Mouse (Mus musculus): Measurements from ENCODE around the gene Clip1. TPM values are rescaled to one million over a fixed set of nuclear protein-coding genes. Genes with fewer than 3 reads are reported as not detected.

The Clip1 gene
- polyA plus RNA-seq, 1 experiment from 2014 or later = 84.5 TPM

GRCm38 (mm10) chr5:123694468-123694867 lies 10.1 kb upstream of the Clip1 start:
- Histone ChIP-seq H3K36me3 (peaks cover 14% of the 10 kb centered on the region), H3K4me3 (no peak overlapping the region), H3K4me1 (no peaks in the 10 kb centered on the region), H3K9ac (replicated peaks) (no peak overlapping the region), H3K27me3 (no peaks in the 10 kb centered on the region), H3K9me3 (no peaks in the 10 kb centered on the region), H3K27ac (replicated peaks) (no peak overlapping the region), H3K4me2 (replicated peaks) (no peak overlapping the region)
- ATAC-seq (replicated peaks) = no peak
- 66% methylated on average over 6 of the region's 6 CpGs for WGBS

DNA sequence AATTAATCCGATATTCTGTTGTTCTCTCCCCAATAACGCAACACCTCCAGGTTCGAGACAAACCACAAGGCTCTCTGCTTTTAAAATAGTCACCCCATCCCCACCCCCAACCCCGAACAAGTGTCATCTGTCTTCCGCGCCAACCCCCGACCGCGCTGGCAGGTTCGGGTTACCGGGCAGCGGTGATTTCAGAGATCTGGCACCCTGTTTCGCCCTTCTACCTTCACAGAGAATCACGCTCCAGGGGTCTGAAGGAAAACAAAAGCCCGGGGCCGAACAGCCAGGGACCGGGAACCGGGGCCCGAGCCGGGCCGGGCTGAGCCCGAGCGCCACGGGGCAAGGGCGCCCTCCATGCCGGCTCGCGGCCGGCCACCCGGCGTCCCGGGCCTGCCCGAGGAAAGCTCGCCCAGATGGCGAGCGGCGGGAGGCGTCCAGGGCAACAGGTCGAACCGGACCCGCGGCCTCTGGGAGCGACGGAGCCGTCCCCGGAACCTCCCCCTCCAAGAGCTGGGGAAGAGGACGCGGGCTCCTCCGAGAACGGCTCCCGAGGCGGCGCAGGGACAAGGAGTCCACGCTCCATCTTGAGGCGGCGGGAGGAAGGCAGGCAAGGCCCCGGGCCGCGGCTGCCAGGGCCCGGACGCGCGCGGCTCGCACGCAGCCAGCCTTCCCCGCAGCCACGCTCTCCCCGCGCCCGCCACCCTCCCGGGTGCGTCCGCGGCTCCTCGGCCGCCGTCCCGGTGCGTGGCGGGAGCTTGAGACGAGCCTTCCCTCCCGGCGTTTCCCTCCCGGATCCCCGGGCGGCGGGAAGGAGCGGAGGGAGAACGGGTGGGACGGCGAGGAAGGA lies 819 bp downstream of the Clip1 start:
- WGBS = under 1% methylated on average over 83 of the region's 92 CpGs

DNA sequence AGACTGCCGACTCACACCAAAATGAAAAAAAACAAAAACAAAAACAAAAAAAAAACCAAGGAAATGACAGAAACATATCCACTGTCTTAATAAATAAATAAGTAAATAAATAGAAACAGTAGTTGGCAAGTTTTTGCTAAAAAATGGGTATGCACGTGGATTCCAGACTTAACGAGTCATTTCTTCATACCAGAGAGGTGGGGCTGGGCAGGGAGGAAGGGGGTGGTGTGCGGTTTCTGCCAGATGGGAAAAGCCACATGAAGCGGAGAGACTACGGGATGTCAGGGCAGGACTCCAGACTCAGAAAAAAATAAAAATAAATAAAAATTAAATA lies 1.4 kb downstream of the Clip1 start:
- Histone ChIP-seq H3K4me1 (peaks cover 39% of the 10 kb centered on the region), H3K4me2 (replicated peaks) (peak overlapping the region; percentile 74), H3K9me3 (no peaks in the 10 kb centered on the region), H3K4me3 (peak overlapping the region; percentile 96), H3K9ac (replicated peaks) (peak overlapping the region; percentile 98), H3K27me3 (no peaks in the 10 kb centered on the region), H3K27ac (replicated peaks) (peak overlapping the region; percentile 99), H3K36me3 (no peaks in the 10 kb centered on the region)
- ATAC-seq (replicated peaks) = peak; percentile 42; the same call in 1 of the 2 replicates
- 1% methylated on average over 6 of the region's 6 CpGs for WGBS

More for the DNA sequence above, 819 bp downstream of the Clip1 start:
- Histone ChIP-seq H3K27ac (replicated peaks) (peak overlapping the region; percentile 99), H3K27me3 (no peaks in the 10 kb centered on the region), H3K36me3 (no peaks in the 10 kb centered on the region), H3K4me2 (replicated peaks) (peak overlapping the region; percentile 74), H3K4me1 (peaks cover 39% of the 10 kb centered on the region), H3K9ac (replicated peaks) (peak overlapping the region; percentile 98), H3K4me3 (peak overlapping the region; percentile 96), H3K9me3 (no peaks in the 10 kb centered on the region)
- peak; percentile 75 for ATAC-seq (replicated peaks)

DNA sequence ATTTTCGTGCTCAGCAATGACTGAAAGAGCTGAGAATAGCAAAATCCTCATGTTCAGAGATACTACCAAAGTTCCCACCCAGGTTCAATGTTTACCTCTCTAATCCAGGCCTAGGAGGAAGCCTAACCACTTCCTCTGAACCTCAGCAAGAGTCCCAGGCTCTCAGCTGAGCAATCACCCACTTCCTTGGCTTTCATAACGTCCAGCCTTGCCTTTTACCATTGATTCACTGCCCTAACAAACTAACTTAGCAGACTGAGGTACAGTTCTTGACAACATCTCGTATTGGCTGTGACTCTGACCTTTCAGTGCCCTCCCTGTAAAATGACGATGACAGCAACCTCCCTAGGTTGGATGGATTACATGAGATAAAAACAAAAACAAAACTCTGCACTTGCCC lies 2.0 kb downstream of the Clip1 start:
- WGBS = 47% methylated on average over 4 of the region's 4 CpGs

GRCm38 (mm10) chr5:123679546-123680263 lies 4.7 kb downstream of the Clip1 start:
- H3K36me3 ChIP-seq = no peaks in the 10 kb centered on the region
- no peak overlapping the region for H3K4me2 ChIP-seq (replicated peaks)
- no peaks in the 10 kb centered on the region for H3K27me3 ChIP-seq
- no peak overlapping the region for H3K9ac ChIP-seq (replicated peaks)
- no peak overlapping the region for H3K4me3 ChIP-seq
- 23% methylated on average over 5 of the region's 5 CpGs for WGBS
- no peak for ATAC-seq (replicated peaks)
- no peaks in the 10 kb centered on the region for H3K9me3 ChIP-seq
- H3K4me1 ChIP-seq = peaks cover 44% of the 10 kb centered on the region
- H3K27ac ChIP-seq (replicated peaks) = peak overlapping the region; percentile 22; the same call in 1 of the 2 replicates

More for the DNA sequence above, 2.0 kb downstream of the Clip1 start:
- H3K4me3 ChIP-seq = peak overlapping the region; percentile 96
- ATAC-seq (replicated peaks) = no peak
- H3K9me3 ChIP-seq = no peaks in the 10 kb centered on the region
- H3K27ac ChIP-seq (replicated peaks) = peak overlapping the region; percentile 25; the same call in 1 of the 2 replicates
- peak overlapping the region; percentile 74 for H3K4me2 ChIP-seq (replicated peaks)
- peak overlapping the region; percentile 98 for H3K9ac ChIP-seq (replicated peaks)
- H3K36me3 ChIP-seq = no peaks in the 10 kb centered on the region
- no peaks in the 10 kb centered on the region for H3K27me3 ChIP-seq
- peaks cover 39% of the 10 kb centered on the region for H3K4me1 ChIP-seq

GRCm38 (mm10) chr5:123679106-123679505 lies 5.3 kb downstream of the Clip1 start:
- Histone ChIP-seq H3K9me3 (no peaks in the 10 kb centered on the region), H3K4me2 (replicated peaks) (no peak overlapping the region), H3K4me3 (no peak overlapping the region), H3K4me1 (peaks cover 49% of the 10 kb centered on the region), H3K36me3 (no peaks in the 10 kb centered on the region), H3K27ac (replicated peaks) (no peak overlapping the region), H3K9ac (replicated peaks) (no peak overlapping the region), H3K27me3 (no peaks in the 10 kb centered on the region)
- ATAC-seq (replicated peaks) = no peak
- 71% methylated on average over 3 of the region's 3 CpGs for WGBS

- Histone ChIP-seq H3K9me3 (no peaks in the 10 kb centered on the region), H3K4me2 (replicated peaks) (no peak overlapping the region), H3K27me3 (no peaks in the 10 kb centered on the region), H3K9ac (replicated peaks) (no peak overlapping the region), H3K27ac (replicated peaks) (no peak overlapping the region), H3K4me3 (no peak overlapping the region), H3K4me1 (peaks cover 30% of the 10 kb centered on the region), H3K36me3 (no peaks in the 10 kb centered on the region)
- WGBS = 88% methylated on average over 9 of the region's 9 CpGs
- no peak for ATAC-seq (replicated peaks)
These were observed 8.7 kb downstream of the Clip1 start for GRCm38 (mm10) chr5:123675717-123676116.

- ATAC-seq (replicated peaks) = no peak
- no peaks in the 10 kb centered on the region for H3K27me3 ChIP-seq
These were observed 9.2 kb downstream of the Clip1 start for GRCm38 (mm10) chr5:123675221-123675620.

GRCm38 (mm10) chr5:123671473-123671820 lies 13.0 kb downstream of the Clip1 start:
- WGBS = 63% methylated on average over 3 of the region's 3 CpGs
- no peaks in the 10 kb centered on the region for H3K27me3 ChIP-seq

More at GRCm38 (mm10) chr5:123675221-123675620, 9.2 kb downstream of the Clip1 start:
- Histone ChIP-seq H3K36me3 (no peaks in the 10 kb centered on the region), H3K4me3 (no peak overlapping the region), H3K4me1 (peaks cover 25% of the 10 kb centered on the region), H3K9ac (replicated peaks) (no peak overlapping the region), H3K9me3 (no peaks in the 10 kb centered on the region), H3K4me2 (replicated peaks) (no peak overlapping the region), H3K27ac (replicated peaks) (no peak overlapping the region)
- 25% methylated on average over 3 of the region's 3 CpGs for WGBS

DNA sequence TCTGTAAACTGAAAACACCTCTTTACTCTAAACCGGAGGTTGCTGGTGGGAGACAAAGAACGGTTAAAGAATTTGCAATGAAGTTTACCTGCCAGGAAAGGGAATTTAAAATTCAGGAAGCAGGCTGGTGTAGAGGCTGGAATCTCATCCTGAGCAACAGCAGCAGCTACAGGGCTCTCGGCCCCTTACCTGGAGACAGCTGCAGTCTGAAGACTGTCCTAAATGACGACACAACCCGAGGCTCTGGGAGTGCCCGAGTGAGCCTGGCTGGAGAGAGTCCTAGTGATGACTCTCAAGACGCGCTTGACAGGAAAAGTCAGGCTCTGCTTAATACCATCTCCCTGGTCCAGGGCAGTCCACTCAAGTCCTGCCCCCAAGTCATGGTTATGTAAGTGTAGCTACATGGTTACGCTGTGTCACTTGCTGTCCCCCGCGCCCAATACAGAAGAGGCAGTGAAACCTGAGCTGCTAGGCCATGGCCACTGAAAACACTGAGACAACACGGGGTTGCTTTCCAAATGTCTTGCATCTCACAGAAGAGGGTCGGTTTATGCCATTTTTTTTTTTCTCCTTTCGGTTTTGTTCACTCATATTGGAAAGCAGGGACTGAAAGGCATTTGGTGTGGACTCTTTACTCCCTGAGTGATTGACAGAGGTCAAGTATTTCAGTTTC lies 13.5 kb downstream of the Clip1 start:
- no peak overlapping the region for H3K9ac ChIP-seq (replicated peaks)
- H3K9me3 ChIP-seq = no peaks in the 10 kb centered on the region
- ATAC-seq (replicated peaks) = no peak
- no peak overlapping the region for H3K4me3 ChIP-seq
- WGBS = 49% methylated on average over 14 of the region's 14 CpGs
- 0 out of 2 replicates have a peak overlapping the region, but pooled peaks have one; percentile 47 for H3K27ac ChIP-seq (replicated peaks)
- H3K4me2 ChIP-seq (replicated peaks) = no peak overlapping the region
- no peaks in the 10 kb centered on the region for H3K36me3 ChIP-seq
- H3K27me3 ChIP-seq = no peaks in the 10 kb centered on the region
- peaks cover 16% of the 10 kb centered on the region for H3K4me1 ChIP-seq

More at GRCm38 (mm10) chr5:123671473-123671820, 13.0 kb downstream of the Clip1 start:
- H3K36me3 ChIP-seq = no peaks in the 10 kb centered on the region
- no peak for ATAC-seq (replicated peaks)
- peaks cover 16% of the 10 kb centered on the region for H3K4me1 ChIP-seq
- H3K4me3 ChIP-seq = no peak overlapping the region
- H3K9ac ChIP-seq (replicated peaks) = no peak overlapping the region
- H3K27ac ChIP-seq (replicated peaks) = no peak overlapping the region
- H3K4me2 ChIP-seq (replicated peaks) = no peak overlapping the region
- H3K9me3 ChIP-seq = no peaks in the 10 kb centered on the region

DNA sequence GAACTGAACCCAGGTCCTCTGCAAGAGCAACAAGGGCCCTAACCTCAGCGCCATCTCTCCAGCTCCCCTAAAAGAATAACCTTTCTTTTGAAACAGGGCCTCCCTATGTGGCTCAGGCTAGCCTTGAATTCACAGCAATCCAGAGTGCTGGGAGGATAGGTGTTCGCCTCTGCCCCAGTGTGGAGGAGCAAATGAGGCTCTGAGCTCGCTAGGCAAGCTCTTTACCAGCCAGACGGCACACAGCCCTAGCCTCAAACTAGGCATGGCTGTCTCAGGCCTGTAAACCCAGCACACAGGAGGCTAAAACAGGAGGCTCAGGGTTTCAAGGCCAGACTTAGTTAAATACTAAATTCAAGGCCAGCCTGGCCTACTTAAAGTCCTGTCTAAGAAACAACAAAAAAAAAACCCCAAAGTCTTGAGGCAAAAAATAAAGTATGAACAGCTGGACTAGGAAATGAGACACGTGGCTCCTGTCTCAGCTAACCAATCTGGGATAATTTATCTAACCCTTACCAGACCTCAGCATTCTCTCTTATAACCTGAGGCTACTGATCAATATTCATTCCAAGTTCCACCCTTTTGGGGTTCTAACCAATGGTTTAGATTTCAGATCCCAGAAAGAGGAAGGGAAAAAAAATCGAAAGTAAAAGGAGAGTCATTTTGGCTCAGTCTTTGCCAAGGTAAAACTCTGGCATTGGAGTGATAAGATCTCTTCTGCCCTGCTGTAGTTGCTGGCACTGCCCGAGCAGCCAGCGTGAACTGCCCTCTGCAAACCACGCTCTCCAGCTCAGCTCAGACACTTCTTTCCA lies 14.2 kb downstream of the Clip1 start:
- no peaks in the 10 kb centered on the region for H3K27me3 ChIP-seq
- H3K9ac ChIP-seq (replicated peaks) = no peak overlapping the region
- H3K9me3 ChIP-seq = no peaks in the 10 kb centered on the region
- no peaks in the 10 kb centered on the region for H3K36me3 ChIP-seq
- ATAC-seq (replicated peaks) = no peak
- no peak overlapping the region for H3K4me2 ChIP-seq (replicated peaks)
- no peak overlapping the region for H3K27ac ChIP-seq (replicated peaks)
- H3K4me1 ChIP-seq = peaks cover 12% of the 10 kb centered on the region
- WGBS = 77% methylated on average over 9 of the region's 9 CpGs
- H3K4me3 ChIP-seq = no peak overlapping the region
